Mouse (Mus musculus): ENCODE data around the gene Tkt. TPM values are rescaled to one million over a fixed set of nuclear protein-coding genes. Genes with fewer than 3 reads are reported as not detected.

Tkt gene
- total RNA-seq (2014; fragmentation: Nextera tagmentation) (143 and 146 TPM in 2 replicates), total RNA-seq (2017) (550 and 661 TPM in 2 replicates), polyA plus RNA-seq (2012) (1,030 and 1,086 TPM in 2 replicates)

DNA sequence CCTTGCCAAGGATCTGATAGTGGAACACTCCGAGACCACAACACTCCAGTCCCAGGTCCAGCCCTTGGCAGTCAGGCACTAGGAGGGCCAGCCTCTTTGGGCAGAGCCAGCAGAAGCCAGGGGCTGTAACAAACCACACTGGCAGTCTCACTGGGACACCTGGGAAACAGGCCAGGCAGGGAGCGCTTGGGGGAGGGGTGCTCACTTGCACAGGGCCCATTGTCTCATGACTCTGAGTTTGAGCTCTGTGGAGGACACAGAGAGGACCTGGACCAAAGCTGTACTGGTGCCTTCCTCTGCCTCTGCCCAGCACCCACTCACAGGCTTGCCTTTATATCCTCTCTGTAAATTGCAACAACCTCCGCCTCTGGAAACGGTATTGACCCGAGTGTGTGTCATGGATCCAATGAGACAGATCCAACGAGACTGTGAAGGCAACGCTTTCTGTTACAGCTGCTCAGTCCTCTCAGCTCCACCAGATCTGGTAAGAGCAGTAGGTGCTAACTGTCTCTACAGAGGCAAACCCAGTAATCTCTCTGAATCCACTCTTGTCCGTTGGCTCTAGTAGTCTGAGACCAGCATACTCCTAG lies at the start of gene Tkt:
TSS of gene Tkt (plus strand) at position 229 of the 590 bp plus-strand sequence.
- TF ChIP-seq GATA2 (IDR thresholded peaks at IDR 0.05; ENCODE audit: borderline replicate concordance, low read depth, low read length) (no peak), CTCF (IDR thresholded peaks at IDR 0.05; ENCODE audit: low read depth, low read length) (no peak), POLR2AphosphoS5 (IDR thresholded peaks at IDR 0.05; ENCODE audit: insufficient replicate concordance, low read depth, low read length) (no peak), TAL1 (conservative IDR thresholded peaks at IDR 0.05; ENCODE audit: low read depth, low read length) (no peak), GATA1 (IDR thresholded peaks at IDR 0.05; ENCODE audit: borderline replicate concordance, low read length) (no peak)
- Histone ChIP-seq H3K4me1 (ENCODE audit: insufficient read depth, low read depth, low read length) (peaks cover 60% of the 10 kb centered on the region), H3K4me3 (ENCODE audit: low read depth, low read length) (peak within 1 kb of the TSS; percentile 82), H3K27me3 (ENCODE audit: insufficient read depth, low read length) (no peaks in the 10 kb centered on the region), H3K9me3 (replicated peaks) (no peaks in the 10 kb centered on the region), H3K36me3 (replicated peaks) (peaks cover 30% of the 10 kb centered on the region)
- DNase-seq (ENCODE audit: low spot score) (peak; percentile 62), ATAC-seq (ENCODE audit: extremely low read depth, insufficient number of reproducible peaks, low FRiP score, poor library complexity, severe bottlenecking) (peak; percentile 9)

- no peak for DNase-seq (ENCODE audit: low spot score)
- no peaks in the 10 kb centered on the region for H3K27me3 ChIP-seq (ENCODE audit: insufficient read depth, low read length)
- H3K4me1 ChIP-seq (ENCODE audit: insufficient read depth, low read depth, low read length): no peaks in the 10 kb centered on the region
- no peaks in the 10 kb centered on the region for H3K9me3 ChIP-seq (replicated peaks)
- peaks cover 80% of the 10 kb centered on the region for H3K36me3 ChIP-seq (replicated peaks)
- TF ChIP-seq GATA1 (IDR thresholded peaks at IDR 0.05; ENCODE audit: borderline replicate concordance, low read length) (no peak), GATA2 (IDR thresholded peaks at IDR 0.05; ENCODE audit: borderline replicate concordance, low read depth, low read length) (no peak), POLR2AphosphoS5 (IDR thresholded peaks at IDR 0.05; ENCODE audit: insufficient replicate concordance, low read depth, low read length) (no peak), TAL1 (conservative IDR thresholded peaks at IDR 0.05; ENCODE audit: low read depth, low read length) (no peak), CTCF (IDR thresholded peaks at IDR 0.05; ENCODE audit: low read depth, low read length) (no peak)
- H3K4me3 ChIP-seq (ENCODE audit: low read depth, low read length): no peak overlapping the region
- no peak for ATAC-seq (ENCODE audit: extremely low read depth, insufficient number of reproducible peaks, low FRiP score, poor library complexity, severe bottlenecking)
These were observed 43.2 kb upstream of the Tkt start for GRCm38 (mm10) chr14:30504990-30505389.

- DNase-seq (ENCODE audit: low spot score): no peak
- H3K4me1 ChIP-seq (ENCODE audit: insufficient read depth, low read depth, low read length): no peaks in the 10 kb centered on the region
- no peak for ATAC-seq (ENCODE audit: extremely low read depth, insufficient number of reproducible peaks, low FRiP score, poor library complexity, severe bottlenecking)
- no peak overlapping the region for H3K4me3 ChIP-seq (ENCODE audit: low read depth, low read length)
- TF ChIP-seq POLR2AphosphoS5 (IDR thresholded peaks at IDR 0.05; ENCODE audit: insufficient replicate concordance, low read depth, low read length): no peak
- no peak for TF ChIP-seq GATA2 (IDR thresholded peaks at IDR 0.05; ENCODE audit: borderline replicate concordance, low read depth, low read length)
- no peak for TF ChIP-seq CTCF (IDR thresholded peaks at IDR 0.05; ENCODE audit: low read depth, low read length)
- H3K9me3 ChIP-seq (replicated peaks): no peaks in the 10 kb centered on the region
- peaks cover 87% of the 10 kb centered on the region for H3K36me3 ChIP-seq (replicated peaks)
- H3K27me3 ChIP-seq (ENCODE audit: insufficient read depth, low read length): no peaks in the 10 kb centered on the region
These were observed 37.9 kb upstream of the Tkt start for GRCm38 (mm10) chr14:30510214-30510763.

DNA sequence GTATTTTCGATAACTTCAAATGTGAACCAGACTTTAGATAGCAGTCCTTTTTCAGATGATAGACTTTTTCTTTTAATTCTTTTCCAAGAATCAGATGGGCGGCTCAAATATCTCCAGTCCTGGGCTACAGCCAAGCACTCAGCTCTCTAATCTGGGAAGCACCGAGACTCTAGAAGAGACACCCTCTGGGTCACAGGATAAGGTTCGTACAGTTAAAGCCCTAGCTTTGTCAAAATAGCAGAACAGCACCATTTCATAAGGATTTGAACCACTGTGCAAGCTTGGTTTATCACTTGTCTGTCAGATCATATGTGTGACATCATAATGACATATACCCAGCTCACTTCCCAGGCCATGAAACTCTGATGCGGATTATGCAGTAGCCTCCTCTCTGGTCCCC lies 35.3 kb upstream of the Tkt start:
- Histone ChIP-seq H3K4me1 (ENCODE audit: insufficient read depth, low read depth, low read length) (no peaks in the 10 kb centered on the region), H3K36me3 (replicated peaks) (peaks cover 83% of the 10 kb centered on the region), H3K9me3 (replicated peaks) (no peaks in the 10 kb centered on the region), H3K4me3 (ENCODE audit: low read depth, low read length) (no peak overlapping the region), H3K27me3 (ENCODE audit: insufficient read depth, low read length) (no peaks in the 10 kb centered on the region)
- DNase-seq (ENCODE audit: low spot score) (no peak), ATAC-seq (ENCODE audit: extremely low read depth, insufficient number of reproducible peaks, low FRiP score, poor library complexity, severe bottlenecking) (no peak)
- no peak for TF ChIP-seq GATA1 (IDR thresholded peaks at IDR 0.05; ENCODE audit: borderline replicate concordance, low read length)
- TF ChIP-seq CTCF (IDR thresholded peaks at IDR 0.05; ENCODE audit: low read depth, low read length): no peak
- no peak for TF ChIP-seq GATA2 (IDR thresholded peaks at IDR 0.05; ENCODE audit: borderline replicate concordance, low read depth, low read length)
- TF ChIP-seq POLR2AphosphoS5 (IDR thresholded peaks at IDR 0.05; ENCODE audit: insufficient replicate concordance, low read depth, low read length): no peak
- no peak for TF ChIP-seq TAL1 (conservative IDR thresholded peaks at IDR 0.05; ENCODE audit: low read depth, low read length)

GRCm38 (mm10) chr14:30515931-30516723 lies 32.0 kb upstream of the Tkt start:
- peaks cover 88% of the 10 kb centered on the region for H3K36me3 ChIP-seq (replicated peaks)

DNA sequence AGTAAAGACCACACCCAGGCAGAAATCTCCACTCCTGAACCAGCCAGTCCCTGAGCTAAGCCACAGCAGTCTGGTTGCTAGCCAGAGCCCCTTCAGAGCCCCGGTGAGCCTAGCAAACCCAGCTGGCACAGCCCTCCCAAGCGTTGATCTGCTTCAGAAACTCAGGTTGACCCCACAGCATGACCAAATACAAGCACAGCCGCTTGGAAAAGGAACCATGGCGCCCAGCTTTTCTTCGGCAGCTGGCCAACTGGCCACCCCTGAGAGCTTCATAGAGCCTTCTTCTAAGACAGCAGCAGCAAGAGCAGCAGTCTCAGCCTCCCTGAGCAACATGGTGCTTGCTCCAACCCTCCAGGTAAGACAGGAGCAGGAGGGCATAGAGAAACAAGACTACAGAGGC lies 28.8 kb upstream of the Tkt start:
- Histone ChIP-seq H3K4me3 (ENCODE audit: low read depth, low read length) (no peak overlapping the region), H3K9me3 (replicated peaks) (no peaks in the 10 kb centered on the region), H3K4me1 (ENCODE audit: insufficient read depth, low read depth, low read length) (0 out of 2 replicates have a peak, but pooled peaks cover 2% of the 10 kb centered on the region), H3K36me3 (replicated peaks) (peaks cover 88% of the 10 kb centered on the region), H3K27me3 (ENCODE audit: insufficient read depth, low read length) (no peaks in the 10 kb centered on the region)
- ATAC-seq (ENCODE audit: extremely low read depth, insufficient number of reproducible peaks, low FRiP score, poor library complexity, severe bottlenecking) (no peak), DNase-seq (ENCODE audit: low spot score) (no peak)
- TF ChIP-seq GATA2 (IDR thresholded peaks at IDR 0.05; ENCODE audit: borderline replicate concordance, low read depth, low read length) (no peak), POLR2AphosphoS5 (IDR thresholded peaks at IDR 0.05; ENCODE audit: insufficient replicate concordance, low read depth, low read length) (no peak), CTCF (IDR thresholded peaks at IDR 0.05; ENCODE audit: low read depth, low read length) (no peak), GATA1 (IDR thresholded peaks at IDR 0.05; ENCODE audit: borderline replicate concordance, low read length) (no peak), TAL1 (conservative IDR thresholded peaks at IDR 0.05; ENCODE audit: low read depth, low read length) (no peak)

More at GRCm38 (mm10) chr14:30515931-30516723, 32.0 kb upstream of the Tkt start:
- DNase-seq (ENCODE audit: low spot score) (no peak), ATAC-seq (ENCODE audit: extremely low read depth, insufficient number of reproducible peaks, low FRiP score, poor library complexity, severe bottlenecking) (no peak)
- Histone ChIP-seq H3K9me3 (replicated peaks) (no peaks in the 10 kb centered on the region), H3K4me3 (ENCODE audit: low read depth, low read length) (no peak overlapping the region), H3K4me1 (ENCODE audit: insufficient read depth, low read depth, low read length) (0 out of 2 replicates have a peak, but pooled peaks cover 2% of the 10 kb centered on the region), H3K27me3 (ENCODE audit: insufficient read depth, low read length) (no peaks in the 10 kb centered on the region)
- TF ChIP-seq TAL1 (conservative IDR thresholded peaks at IDR 0.05; ENCODE audit: low read depth, low read length): no peak
- no peak for TF ChIP-seq GATA1 (IDR thresholded peaks at IDR 0.05; ENCODE audit: borderline replicate concordance, low read length)

Measured in G1E (cell line).